Mouse (Mus musculus) liver, adult 2 months (tissue): ENCODE data around the gene Crybg1.

Experiments used
- CTCF ChIP-seq: fragments of 200-500 bp; IDR thresholded peaks from 2 replicates; pipeline ENCODE4 v1.5.1; 2011; ENCODE audit warnings: low read depth, low read length, control low read depth
- POLR2A ChIP-seq: fragments of 200-500 bp; IDR thresholded peaks from 2 replicates; pipeline ENCODE4 v1.6.1; 2011; ENCODE audit warnings: low read length, control low read depth; ENCODE audit not compliant: insufficient read depth; ENCODE audit errors: extremely low read depth

DNA sequence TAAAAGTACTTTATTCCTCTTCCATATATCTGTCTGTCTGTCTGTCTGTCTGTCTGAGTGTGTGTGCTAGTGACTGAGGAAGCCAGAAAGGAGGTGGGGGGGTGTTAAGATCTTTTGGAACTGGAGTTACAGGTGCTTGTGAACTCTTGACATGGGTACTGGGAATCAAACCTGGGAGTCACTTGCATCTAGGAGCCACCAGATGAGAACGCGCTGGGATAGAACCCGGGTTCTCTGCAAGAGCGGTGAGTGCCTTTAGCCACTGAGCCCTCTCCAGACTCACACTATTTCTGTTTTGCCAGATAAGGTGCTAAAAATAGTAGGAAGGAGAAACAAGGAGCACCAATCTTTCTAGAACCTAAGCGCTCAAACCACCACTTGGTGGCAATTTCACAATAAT is 31.9 kb downstream of the Crybg1 start:
- TF ChIP-seq CTCF (no peak), POLR2A (no peak)
